ENCODE assay signal across 12 mouse cellular contexts in genomic region chr1:62648116-62648515, GRCm38 (mm10). TPM values are rescaled to one million over a fixed set of nuclear protein-coding genes. Genes with fewer than 3 reads are reported as not detected.
DNase-seq lines count a peak whose midpoint lies in the region; ATAC-seq lines count a peak whose summit lies in the region.
"Had no signal": no experiment of that assay in that cellular context is flagged by ENCODE, and none has a peak within 500 bp of the region (broad histone marks: within the 10 kb centered on the region; RNA-seq: fewer than 3 reads in every experiment).

No protein-coding gene starts in this region.

- no peak overlapping the region for H3K27ac ChIP-seq in heart, embryonic 15.5 days

- peaks cover 7% of the 10 kb centered on the region for H3K4me1 ChIP-seq in heart, embryonic 15.5 days (replicated peaks)

- no peaks in the 10 kb centered on the region for H3K36me3 ChIP-seq in heart, embryonic 15.5 days

- H3K4me3 ChIP-seq in heart, embryonic 15.5 days: no peak overlapping the region

- no peak overlapping the region for H3K9ac ChIP-seq in heart, embryonic 15.5 days
- H3K9ac ChIP-seq: liver, postnatal 0 days had no signal

- no peak for DNase-seq in heart, adult 9 months (ENCODE audit: low spot score in 2 of 2)
- peak; percentile 6 for DNase-seq in R1 (ENCODE audit: low read depth, low spot score)
- DNase-seq in embryo, embryonic 9.5 days (ENCODE audit: extremely low spot score): peak; percentile 68
- DNase-seq in mesoderm, embryonic 11.5 days (ENCODE audit: low read depth, low spot score): peak; percentile 66
- DNase-seq in frontal cortex, postnatal 14 days (ENCODE audit: low spot score in 2 of 2): no peak
- DNase-seq in urinary bladder, adult 18-20 months (ENCODE audit: low spot score in 2 of 2): no peak
- DNase-seq: cerebellum, postnatal 25 days; heart, adult 11 months; kidney, postnatal 36 days; liver, postnatal 0 days had no signal

- ATAC-seq in heart, embryonic 15.5 days (replicated peaks; ENCODE audit: insufficient number of reproducible peaks, insufficient read depth, low FRiP score, low read depth): no peak
- ATAC-seq: CD4-positive, CD25-positive, alpha-beta regulatory T cell, adult 4 months; liver, postnatal 0 days had no signal

- 44% methylated on average over 6 of the region's 6 CpGs for WGBS in heart, embryonic 15.5 days

- peak overlapping the region; percentile 9; the same call in 1 of the 2 replicates for H3K4me2 ChIP-seq in heart, embryonic 15.5 days

- no peaks in the 10 kb centered on the region for H3K9me3 ChIP-seq in heart, embryonic 15.5 days (replicated peaks)

- H3K27me3 ChIP-seq in heart, embryonic 15.5 days: no peaks in the 10 kb centered on the region

RNA-seq across cellular contexts. Expression of gene Nrp2, which starts 55.0 kb away (rescaled TPM):
- polyA plus RNA-seq in heart, embryonic 15.5 days (2015; fragmentation: Nextera tagmentation; extraction: Ambion mirVana): 7.5 and 8.7 TPM in 2 replicates

Comparison
In these comparisons a context has a peak if more than half of its experiments do, and no peak if none do; other contexts are left out.
1. DNase-seq: peak in R1 (single experiment), embryo, embryonic 9.5 days (single experiment) and mesoderm, embryonic 11.5 days (single experiment); none in heart, adult 9 months (0 of 2), frontal cortex, postnatal 14 days (0 of 2) and urinary bladder, adult 18-20 months (0 of 2).